Mouse (Mus musculus) lung, postnatal 0 days (tissue): ENCODE data around the gene Stk19.

Source experiments
- CTCF ChIP-seq: IDR thresholded peaks from 2 replicates; pipeline ENCODE4 v1.5.1; 2016; ENCODE audit warnings: antibody characterized with exemption, mild to moderate bottlenecking
- EP300 ChIP-seq: IDR thresholded peaks from 2 replicates; pipeline ENCODE4 v1.6.1; 2016; ENCODE audit warnings: antibody characterized with exemption, mild to moderate bottlenecking, control low read depth

DNA sequence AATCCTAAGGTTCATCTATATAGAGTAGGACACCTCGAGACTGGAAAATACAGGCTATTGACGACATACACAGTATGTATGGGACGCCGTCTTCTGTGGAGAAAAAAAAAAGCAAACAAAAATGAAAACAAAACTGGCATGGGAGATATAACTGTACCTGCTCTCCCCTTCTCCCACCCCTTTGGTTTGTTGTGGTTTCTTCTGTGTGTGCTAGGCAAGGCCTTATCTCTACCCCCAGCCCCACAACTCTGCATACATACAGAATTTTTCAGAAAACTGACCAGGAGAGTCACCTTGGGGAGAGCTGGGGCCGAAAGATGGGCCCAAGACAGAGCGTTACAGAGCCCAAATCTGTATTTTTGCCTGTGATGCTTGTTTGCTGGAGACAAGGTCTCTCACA, 48.0 kb upstream of the Stk19 start:
- TF ChIP-seq EP300: no peak
- TF ChIP-seq CTCF: no peak
